Mouse (Mus musculus) midbrain, embryonic 16.5 days (tissue): ENCODE data around the gene Pitx3. TPM values are rescaled to one million over a fixed set of nuclear protein-coding genes. Genes with fewer than 3 reads are reported as not detected.

Experiments
- ATAC-seq: fragments of 200-750 bp; cut with Nextera tagmentation; 2 replicates; pipeline ENCODE4 v1.8.0; 2017; ENCODE audit warnings: moderate TSS enrichment
- H3K27ac ChIP-seq: fragments of 300-500 bp; sonication (generic); 2 replicates; pipeline ENCODE4 v1.5.1; 2014; ENCODE audit warnings: mild to moderate bottlenecking, low read length, mixed read lengths
- H3K27me3 ChIP-seq: fragments of 300-500 bp; sonication (generic); 2 replicates; pipeline ENCODE4 v1.6.1; 2014; ENCODE audit warnings: low read depth, low read length, mixed read lengths; ENCODE audit not compliant: control insufficient read depth, insufficient read depth
- H3K36me3 ChIP-seq: fragments of 300-500 bp; sonication (generic); 2 replicates; pipeline ENCODE4 v1.6.1; 2014; ENCODE audit warnings: mild to moderate bottlenecking, low read length, moderate library complexity, mixed read lengths; ENCODE audit not compliant: control insufficient read depth, insufficient read depth
- H3K4me1 ChIP-seq: fragments of 300-500 bp; sonication (generic); 2 replicates; pipeline ENCODE4 v1.6.1; 2014; ENCODE audit warnings: mild to moderate bottlenecking, low read length, mixed read lengths; ENCODE audit not compliant: control insufficient read depth, insufficient read depth
- H3K4me2 ChIP-seq: fragments of 300-500 bp; sonication (generic); 2 replicates; pipeline ENCODE4 v1.6.1; 2014; ENCODE audit warnings: mild to moderate bottlenecking, low read length, mixed read lengths
- H3K4me3 ChIP-seq: fragments of 300-500 bp; sonication (generic); 2 replicates; pipeline ENCODE4 v1.5.1; 2014; ENCODE audit warnings: low read depth, mild to moderate bottlenecking, low read length, moderate library complexity, mixed read lengths
- H3K9ac ChIP-seq: fragments of 300-500 bp; sonication (generic); 2 replicates; pipeline ENCODE4 v1.6.1; 2014; ENCODE audit warnings: low read depth, low read length, mixed read lengths
- H3K9me3 ChIP-seq: fragments of 300-500 bp; sonication (generic); replicated peaks from 2 replicates; pipeline ENCODE4 v1.6.1; 2014; ENCODE audit warnings: mild to moderate bottlenecking, low read length, mixed read lengths; ENCODE audit not compliant: control insufficient read depth, poor library complexity, severe bottlenecking
- WGBS: fragments of 180-500 bp; shearing (Covaris S2); extraction: QIAGEN DNeasy Blood & Tissue Kit; methylation state at CpG from one replicate; pipeline ENCODE4 v1.1.7; 2014; 5-methylcytosine and 5-hydroxymethylcytosine counted together
- polyA plus RNA-seq: library from polyadenylated mRNA; unstranded; fragments of >200 nt; fragmentation: Nextera tagmentation; extraction: Ambion mirVana; gene quantifications from 2 replicates; pipeline ENCODE4 v1.2.1, GENCODE M21; 2015

The Pitx3 gene
- polyA plus RNA-seq, 1 experiment from 2014 or later, result 1.6 TPM

GRCm38 (mm10) chr19:46096396-46096795 lies 51.7 kb downstream of the Pitx3 start:
- 85% methylated on average over 5 of the region's 5 CpGs for WGBS
- Histone ChIP-seq H3K4me1 (no peaks in the 10 kb centered on the region), H3K36me3 (no peaks in the 10 kb centered on the region), H3K9ac (no peak overlapping the region), H3K27ac (no peak overlapping the region), H3K9me3 (no peaks in the 10 kb centered on the region), H3K4me3 (no peak overlapping the region), H3K27me3 (no peaks in the 10 kb centered on the region), H3K4me2 (no peak overlapping the region)
- no peak for ATAC-seq

- no peak overlapping the region for H3K27ac ChIP-seq
- no peak for ATAC-seq
- H3K9ac ChIP-seq, result no peak overlapping the region
- no peak overlapping the region for H3K4me2 ChIP-seq
- H3K4me3 ChIP-seq, result no peak overlapping the region
- H3K9me3 ChIP-seq, result no peaks in the 10 kb centered on the region
- H3K36me3 ChIP-seq, result no peaks in the 10 kb centered on the region
- no peaks in the 10 kb centered on the region for H3K4me1 ChIP-seq
- WGBS, result 92% methylated on average over 4 of the region's 4 CpGs
- no peaks in the 10 kb centered on the region for H3K27me3 ChIP-seq
Observed at GRCm38 (mm10) chr19:46095291-46095690, 52.8 kb downstream of the Pitx3 start.

- Histone ChIP-seq H3K4me1 (no peaks in the 10 kb centered on the region), H3K27me3 (no peaks in the 10 kb centered on the region), H3K4me2 (no peak overlapping the region), H3K9me3 (no peaks in the 10 kb centered on the region), H3K27ac (no peak overlapping the region), H3K4me3 (no peak overlapping the region), H3K9ac (no peak overlapping the region), H3K36me3 (no peaks in the 10 kb centered on the region)
- no peak for ATAC-seq
- 97% methylated on average over 2 of the region's 2 CpGs for WGBS
Observed at GRCm38 (mm10) chr19:46094144-46094543, 54.0 kb downstream of the Pitx3 start.

GRCm38 (mm10) chr19:46091641-46092040 lies 56.5 kb downstream of the Pitx3 start:
- WGBS, result 92% methylated on average over 4 of the region's 4 CpGs
- no peak overlapping the region for H3K4me2 ChIP-seq
- H3K4me3 ChIP-seq, result no peak overlapping the region
- H3K27ac ChIP-seq, result no peak overlapping the region
- no peaks in the 10 kb centered on the region for H3K9me3 ChIP-seq
- H3K9ac ChIP-seq, result no peak overlapping the region
- no peak for ATAC-seq
- no peaks in the 10 kb centered on the region for H3K36me3 ChIP-seq
- H3K27me3 ChIP-seq, result no peaks in the 10 kb centered on the region
- H3K4me1 ChIP-seq, result no peaks in the 10 kb centered on the region

GRCm38 (mm10) chr19:46087871-46088270 lies 60.3 kb downstream of the Pitx3 start:
- Histone ChIP-seq H3K9me3 (no peaks in the 10 kb centered on the region), H3K4me3 (no peak overlapping the region), H3K9ac (no peak overlapping the region), H3K27me3 (no peaks in the 10 kb centered on the region), H3K36me3 (peaks cover 25% of the 10 kb centered on the region), H3K4me1 (no peaks in the 10 kb centered on the region), H3K4me2 (no peak overlapping the region), H3K27ac (no peak overlapping the region)
- 83% methylated on average over 7 of the region's 7 CpGs for WGBS
- ATAC-seq, result no peak

GRCm38 (mm10) chr19:46086337-46086736 lies 61.8 kb downstream of the Pitx3 start:
- H3K36me3 ChIP-seq, result peaks cover 40% of the 10 kb centered on the region
- H3K27me3 ChIP-seq, result no peaks in the 10 kb centered on the region
- H3K4me2 ChIP-seq, result no peak overlapping the region
- 55% methylated on average over 3 of the region's 3 CpGs for WGBS
- H3K9ac ChIP-seq, result no peak overlapping the region
- H3K4me1 ChIP-seq, result no peaks in the 10 kb centered on the region
- H3K9me3 ChIP-seq, result no peaks in the 10 kb centered on the region
- ATAC-seq, result no peak
- H3K27ac ChIP-seq, result no peak overlapping the region
- no peak overlapping the region for H3K4me3 ChIP-seq

Other genes with a start within 250 kb of the Pitx3 start
- 23.4 and 25.6 TPM in 2 replicates for gene Armh3, start 149.8 kb downstream of the Pitx3 start, polyA plus RNA-seq
- gene Hps6, start 144.8 kb downstream of the Pitx3 start, polyA plus RNA-seq, result 4.0 and 5.7 TPM in 2 replicates
- 19.9 and 20.0 TPM in 2 replicates for gene Pprc1, start 103.4 kb downstream of the Pitx3 start, polyA plus RNA-seq
- 88.1 and 107 TPM in 2 replicates for gene Ldb1, start 103.1 kb downstream of the Pitx3 start, polyA plus RNA-seq
- gene Nolc1, start 72.5 kb downstream of the Pitx3 start, polyA plus RNA-seq, result 64.4 and 65.7 TPM in 2 replicates
- 0.15 and 0.17 TPM in 2 replicates for gene Elovl3, start 16.4 kb downstream of the Pitx3 start, polyA plus RNA-seq
- 62.8 and 66.9 TPM in 2 replicates for gene Gbf1, start 4.2 kb upstream of the Pitx3 start, polyA plus RNA-seq
- 1.3 and 1.5 TPM in 2 replicates for gene Nfkb2, start 156.0 kb upstream of the Pitx3 start, polyA plus RNA-seq
- 129 and 146 TPM in 2 replicates for gene Psd, start 178.8 kb upstream of the Pitx3 start, polyA plus RNA-seq
- 49.5 and 51.3 TPM in 2 replicates for gene Fbxl15, start 179.9 kb upstream of the Pitx3 start, polyA plus RNA-seq
- 313 and 332 TPM in 2 replicates for gene Cuedc2, start 190.4 kb upstream of the Pitx3 start, polyA plus RNA-seq
- gene Mfsd13a, start 192.8 kb upstream of the Pitx3 start, polyA plus RNA-seq, result 10.7 and 11.8 TPM in 2 replicates
- gene 2310034G01Rik, start 202.0 kb upstream of the Pitx3 start, polyA plus RNA-seq, result 1.4 and 2.7 TPM in 2 replicates
- gene Actr1a, start 247.4 kb upstream of the Pitx3 start, polyA plus RNA-seq, result 378 and 383 TPM in 2 replicates
- 19.0 and 22.5 TPM in 2 replicates for gene Sufu, start 248.6 kb upstream of the Pitx3 start, polyA plus RNA-seq